Mouse (Mus musculus) hindbrain, embryonic 14.5 days (tissue): ENCODE data around the gene Arpc2. TPM values are rescaled to one million over a fixed set of nuclear protein-coding genes. Genes with fewer than 3 reads are reported as not detected.
A peak's percentile ranks its signal among the peaks of the same experiment; 100 is the strongest.

Experiments
- ATAC-seq: fragments of 200-750 bp; cut with Nextera tagmentation; 2 replicates; pipeline ENCODE4 v1.8.0; 2017; ENCODE audit warnings: moderate number of reproducible peaks, mild to moderate bottlenecking, moderate TSS enrichment, moderate library complexity; ENCODE audit not compliant: low FRiP score
- DNase-seq: peaks from one replicate; pipeline ENCODE4 v3.0.0-alpha.2; 2015; ENCODE audit warnings: low spot score
- H3K27ac ChIP-seq: fragments of 300-500 bp; sonication (generic); 2 replicates; pipeline ENCODE4 v1.5.1; 2014; ENCODE audit warnings: mild to moderate bottlenecking, moderate library complexity
- H3K27me3 ChIP-seq: fragments of 300-500 bp; sonication (generic); 2 replicates; pipeline ENCODE4 v1.6.1; 2014; ENCODE audit warnings: mild to moderate bottlenecking, low read length, mixed read lengths; ENCODE audit not compliant: control insufficient read depth, insufficient read depth
- H3K36me3 ChIP-seq: fragments of 300-500 bp; sonication (generic); replicated peaks from 2 replicates; pipeline ENCODE4 v1.6.1; 2014; ENCODE audit not compliant: control insufficient read depth, insufficient read depth
- H3K4me1 ChIP-seq: fragments of 300-500 bp; sonication (generic); replicated peaks from 2 replicates; pipeline ENCODE4 v1.6.1; 2014; ENCODE audit warnings: antibody characterized with exemption, low read length, mixed read lengths; ENCODE audit not compliant: control insufficient read depth, insufficient read depth
- H3K4me2 ChIP-seq: fragments of 300-500 bp; sonication (generic); replicated peaks from 2 replicates; pipeline ENCODE4 v1.6.1; 2014; ENCODE audit warnings: mild to moderate bottlenecking, moderate library complexity
- H3K4me3 ChIP-seq: fragments of 300-500 bp; sonication (generic); replicated peaks from 2 replicates; pipeline ENCODE4 v1.5.1; 2014; ENCODE audit warnings: mild to moderate bottlenecking, low read length
- H3K9ac ChIP-seq: fragments of 300-500 bp; sonication (generic); 2 replicates; pipeline ENCODE4 v1.6.1; 2014
- H3K9me3 ChIP-seq: fragments of 300-500 bp; sonication (generic); 2 replicates; pipeline ENCODE4 v1.6.1; 2016; ENCODE audit warnings: low read length; ENCODE audit not compliant: control insufficient read depth
- whole genome bisulfite sequencing: fragments of 180-500 bp; shearing (Covaris S2); extraction: QIAGEN DNeasy Blood & Tissue Kit; methylation state at CpG from one replicate; pipeline ENCODE4 v1.1.7; 2014; 5-methylcytosine and 5-hydroxymethylcytosine counted together
- polyA plus RNA-seq: library from polyadenylated mRNA; unstranded; fragments of >200 nt; fragmentation: Nextera tagmentation; extraction: Ambion mirVana; gene quantifications from 2 replicates; pipeline ENCODE4 v1.2.1, GENCODE M21; 2014

Arpc2 gene
- polyA plus RNA-seq, 1 experiment from 2014 or later: 324 TPM

- H3K27ac ChIP-seq: no peak overlapping the region
- H3K4me3 ChIP-seq: no peak overlapping the region
- no peak overlapping the region for H3K9ac ChIP-seq
- H3K9me3 ChIP-seq: no peaks in the 10 kb centered on the region
- WGBS: 87% methylated on average over 7 of the region's 7 CpGs
- H3K4me1 ChIP-seq: no peaks in the 10 kb centered on the region
- DNase-seq (no peak), ATAC-seq (no peak)
- H3K4me2 ChIP-seq: no peak overlapping the region
- H3K36me3 ChIP-seq: no peaks in the 10 kb centered on the region
- H3K27me3 ChIP-seq: no peaks in the 10 kb centered on the region
Measured at GRCm38 (mm10) chr1:74201048-74201844, 34.6 kb upstream of the Arpc2 start.

- WGBS: 69% methylated on average over 5 of the region's 5 CpGs
Measured at GRCm38 (mm10) chr1:74203457-74203856, 32.4 kb upstream of the Arpc2 start.

GRCm38 (mm10) chr1:74205881-74206280, 30.0 kb upstream of the Arpc2 start:
- DNase-seq (peak; percentile 38), ATAC-seq (no peak)
- H3K9ac ChIP-seq: no peak overlapping the region
- H3K27ac ChIP-seq: no peak overlapping the region
- H3K9me3 ChIP-seq: no peaks in the 10 kb centered on the region
- H3K4me2 ChIP-seq: no peak overlapping the region
- H3K4me1 ChIP-seq: no peaks in the 10 kb centered on the region
- WGBS: 67% methylated on average over 7 of the region's 7 CpGs
- no peaks in the 10 kb centered on the region for H3K27me3 ChIP-seq
- H3K36me3 ChIP-seq: no peaks in the 10 kb centered on the region
- no peak overlapping the region for H3K4me3 ChIP-seq

More at GRCm38 (mm10) chr1:74203457-74203856, 32.4 kb upstream of the Arpc2 start:
- no peak overlapping the region for H3K27ac ChIP-seq
- H3K27me3 ChIP-seq: no peaks in the 10 kb centered on the region
- ATAC-seq (no peak), DNase-seq (no peak)
- no peaks in the 10 kb centered on the region for H3K9me3 ChIP-seq
- H3K4me2 ChIP-seq: no peak overlapping the region
- H3K9ac ChIP-seq: no peak overlapping the region
- no peaks in the 10 kb centered on the region for H3K4me1 ChIP-seq
- no peaks in the 10 kb centered on the region for H3K36me3 ChIP-seq
- no peak overlapping the region for H3K4me3 ChIP-seq

GRCm38 (mm10) chr1:74206642-74207041, 29.2 kb upstream of the Arpc2 start:
- Histone ChIP-seq H3K27me3 (no peaks in the 10 kb centered on the region), H3K4me3 (no peak overlapping the region), H3K9ac (no peak overlapping the region), H3K9me3 (no peaks in the 10 kb centered on the region), H3K27ac (no peak overlapping the region), H3K4me1 (no peaks in the 10 kb centered on the region), H3K4me2 (no peak overlapping the region), H3K36me3 (no peaks in the 10 kb centered on the region)
- ATAC-seq: no peak
- WGBS: 65% methylated on average over 8 of the region's 8 CpGs
- no peak for DNase-seq

GRCm38 (mm10) chr1:74207906-74208305, 28.0 kb upstream of the Arpc2 start:
- no peak overlapping the region for H3K4me2 ChIP-seq
- ATAC-seq (no peak), DNase-seq (no peak)
- no peaks in the 10 kb centered on the region for H3K36me3 ChIP-seq
- H3K4me3 ChIP-seq: no peak overlapping the region
- no peak overlapping the region for H3K9ac ChIP-seq
- H3K4me1 ChIP-seq: no peaks in the 10 kb centered on the region
- H3K27me3 ChIP-seq: no peaks in the 10 kb centered on the region
- no peaks in the 10 kb centered on the region for H3K9me3 ChIP-seq
- H3K27ac ChIP-seq: no peak overlapping the region
- WGBS: 54% methylated on average over 9 of the region's 9 CpGs

DNA sequence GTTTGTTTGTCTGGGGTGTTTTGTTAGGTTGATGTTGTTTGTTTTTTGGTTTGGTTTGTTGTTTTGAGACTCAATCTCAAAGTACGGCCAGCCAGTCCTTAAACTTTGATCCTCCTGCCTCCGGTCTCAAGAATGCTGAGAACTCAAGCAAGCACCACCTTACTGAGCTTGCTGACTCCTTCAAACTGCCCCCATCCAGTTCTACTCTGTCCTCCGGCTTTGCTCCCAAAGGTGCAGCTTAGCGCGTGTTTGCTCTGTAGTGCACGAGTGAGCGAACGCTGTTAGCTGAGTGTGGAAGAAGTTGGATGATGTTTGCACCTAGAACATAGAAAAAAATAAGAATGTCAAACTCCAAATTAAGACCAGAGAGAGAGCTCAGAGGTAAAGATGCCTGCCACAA, 26.9 kb upstream of the Arpc2 start:
- no peak overlapping the region for H3K4me2 ChIP-seq
- H3K9ac ChIP-seq: no peak overlapping the region
- H3K4me3 ChIP-seq: no peak overlapping the region
- no peaks in the 10 kb centered on the region for H3K4me1 ChIP-seq
- no peak for DNase-seq
- 93% methylated on average over 8 of the region's 8 CpGs for WGBS
- ATAC-seq: no peak
- no peaks in the 10 kb centered on the region for H3K9me3 ChIP-seq
- no peaks in the 10 kb centered on the region for H3K27me3 ChIP-seq
- H3K27ac ChIP-seq: no peak overlapping the region
- H3K36me3 ChIP-seq: no peaks in the 10 kb centered on the region

DNA sequence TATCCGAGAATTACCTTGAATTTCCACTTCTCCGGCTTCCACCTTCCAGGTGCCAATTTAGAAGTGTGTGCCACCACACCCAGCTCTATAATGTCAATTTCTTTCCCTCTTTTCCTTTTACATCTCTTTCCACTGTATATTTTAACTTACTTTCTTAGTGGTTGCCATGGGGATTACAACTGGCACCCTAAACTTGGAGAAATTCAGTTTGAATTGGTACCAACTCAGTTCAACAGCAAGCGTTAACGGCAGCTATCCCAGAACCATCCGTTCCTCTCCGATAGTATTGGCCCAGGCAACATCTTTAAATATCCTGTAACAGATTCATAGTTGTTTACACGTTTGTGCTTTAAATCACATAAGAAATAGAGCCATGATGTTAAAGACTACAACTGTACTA, 16.0 kb upstream of the Arpc2 start:
- H3K4me1 ChIP-seq: no peaks in the 10 kb centered on the region
- no peaks in the 10 kb centered on the region for H3K27me3 ChIP-seq
- WGBS: 92% methylated on average over 7 of the region's 7 CpGs
- DNase-seq (no peak), ATAC-seq (no peak)
- no peak overlapping the region for H3K9ac ChIP-seq
- H3K27ac ChIP-seq: no peak overlapping the region
- H3K4me2 ChIP-seq: no peak overlapping the region
- H3K36me3 ChIP-seq: no peaks in the 10 kb centered on the region
- no peak overlapping the region for H3K4me3 ChIP-seq
- H3K9me3 ChIP-seq: no peaks in the 10 kb centered on the region

- H3K27me3 ChIP-seq: no peaks in the 10 kb centered on the region
- no peak overlapping the region for H3K27ac ChIP-seq
- no peak overlapping the region for H3K9ac ChIP-seq
- DNase-seq (no peak), ATAC-seq (no peak)
- H3K4me1 ChIP-seq: no peaks in the 10 kb centered on the region
- H3K4me2 ChIP-seq: no peak overlapping the region
- no peaks in the 10 kb centered on the region for H3K36me3 ChIP-seq
- no peak overlapping the region for H3K4me3 ChIP-seq
- H3K9me3 ChIP-seq: no peaks in the 10 kb centered on the region
- 84% methylated on average over 7 of the region's 7 CpGs for WGBS
Measured at GRCm38 (mm10) chr1:74227317-74227716, 8.6 kb upstream of the Arpc2 start.

DNA sequence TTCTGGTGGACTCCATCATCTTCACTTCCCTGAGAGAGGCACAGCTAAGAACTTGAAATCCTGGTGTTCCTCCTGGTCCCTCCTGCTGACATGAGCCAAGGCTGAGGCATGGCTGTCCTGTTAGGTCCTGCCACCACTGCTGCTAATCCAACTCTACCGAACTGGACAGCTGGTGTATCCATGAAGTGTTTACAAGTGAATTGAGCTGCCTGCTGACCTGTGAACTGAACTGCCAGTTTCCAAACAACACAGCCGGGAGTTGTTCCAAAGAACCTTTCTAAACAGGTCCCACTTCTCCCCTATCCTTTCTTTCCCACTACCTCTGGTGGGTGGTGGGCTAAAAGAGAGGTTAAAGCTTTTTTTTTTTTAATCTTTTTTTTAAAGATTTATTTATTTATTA, 5.9 kb upstream of the Arpc2 start:
- WGBS: 82% methylated on average over 2 of the region's 2 CpGs
- Histone ChIP-seq H3K36me3 (no peaks in the 10 kb centered on the region), H3K27me3 (no peaks in the 10 kb centered on the region), H3K27ac (no peak overlapping the region), H3K4me1 (no peaks in the 10 kb centered on the region), H3K9ac (no peak overlapping the region), H3K4me2 (no peak overlapping the region), H3K4me3 (no peak overlapping the region), H3K9me3 (no peaks in the 10 kb centered on the region)
- ATAC-seq: no peak
- DNase-seq: no peak

DNA sequence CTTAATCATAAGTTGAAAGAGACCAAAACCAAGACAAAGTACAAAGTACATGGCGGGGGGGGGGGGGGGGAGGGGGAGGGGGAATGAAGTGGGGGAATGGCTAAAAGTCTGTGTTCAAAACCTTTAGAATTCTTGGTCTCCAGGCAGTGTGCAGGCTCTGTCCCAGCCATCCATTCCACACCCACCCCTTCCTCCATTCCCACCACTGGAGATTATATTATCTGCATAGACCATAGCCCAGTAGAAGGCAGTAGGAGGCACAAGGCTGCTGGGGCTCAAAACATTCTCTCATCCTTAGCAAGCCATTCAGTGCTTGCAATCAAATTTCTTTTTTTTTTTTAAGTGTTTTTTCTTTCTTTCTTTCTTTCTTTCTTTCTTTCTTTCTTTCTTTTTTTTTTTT, 4.9 kb upstream of the Arpc2 start:
- Histone ChIP-seq H3K9ac (no peak overlapping the region), H3K9me3 (no peaks in the 10 kb centered on the region)
- ATAC-seq: no peak

More for the DNA sequence above, 4.9 kb upstream of the Arpc2 start:
- H3K4me1 ChIP-seq: no peaks in the 10 kb centered on the region
- H3K27me3 ChIP-seq: no peaks in the 10 kb centered on the region
- H3K4me2 ChIP-seq: no peak overlapping the region
- H3K36me3 ChIP-seq: no peaks in the 10 kb centered on the region
- no CpG with 5 or more reads among the region's 1 CpGs for WGBS
- no peak overlapping the region for H3K27ac ChIP-seq
- no peak for DNase-seq
- H3K4me3 ChIP-seq: no peak overlapping the region
